Mouse (Mus musculus): ENCODE data around the gene Cfap77. TPM values are rescaled to one million over a fixed set of nuclear protein-coding genes. Genes with fewer than 3 reads are reported as not detected.
"Not testable (repeated sequence)": the region's sequence is repeated elsewhere in the genome, so short reads cannot be mapped to it uniquely, and the experiment has no call there.

The Cfap77 gene
- 2.4 TPM in 1 of 2 replicates, not detected in the other for total RNA-seq (2014; fragmentation: Nextera tagmentation)
- 2.2 TPM in 1 of 2 replicates, not detected in the other for total RNA-seq (2017)

DNA sequence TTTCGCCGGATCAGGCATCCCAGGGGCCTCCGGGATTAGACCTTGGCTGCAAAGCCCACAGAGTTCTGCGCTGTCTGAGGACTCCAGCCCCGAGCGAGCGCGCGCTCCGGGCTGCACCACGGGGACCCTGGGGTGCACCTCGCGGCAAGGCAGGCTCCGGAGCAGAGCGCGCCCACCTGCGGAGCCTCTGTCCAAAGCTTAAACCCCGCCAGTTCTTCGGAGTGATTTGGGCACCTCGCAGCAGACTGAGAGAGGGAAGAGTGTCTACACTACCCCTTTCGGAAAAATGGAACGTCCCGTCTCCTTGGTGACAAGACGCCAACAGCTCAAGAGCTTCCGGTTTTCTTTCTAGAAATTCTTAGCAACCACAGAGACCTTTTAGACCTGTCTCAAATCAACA lies at the start of gene Cfap77:
Gene Cfap77 (minus strand): TSS at position 76 of the 400 bp plus-strand sequence.
- peak; percentile 52 for ATAC-seq (replicated peaks; ENCODE audit: low FRiP score, low TSS enrichment, poor library complexity, severe bottlenecking)

DNA sequence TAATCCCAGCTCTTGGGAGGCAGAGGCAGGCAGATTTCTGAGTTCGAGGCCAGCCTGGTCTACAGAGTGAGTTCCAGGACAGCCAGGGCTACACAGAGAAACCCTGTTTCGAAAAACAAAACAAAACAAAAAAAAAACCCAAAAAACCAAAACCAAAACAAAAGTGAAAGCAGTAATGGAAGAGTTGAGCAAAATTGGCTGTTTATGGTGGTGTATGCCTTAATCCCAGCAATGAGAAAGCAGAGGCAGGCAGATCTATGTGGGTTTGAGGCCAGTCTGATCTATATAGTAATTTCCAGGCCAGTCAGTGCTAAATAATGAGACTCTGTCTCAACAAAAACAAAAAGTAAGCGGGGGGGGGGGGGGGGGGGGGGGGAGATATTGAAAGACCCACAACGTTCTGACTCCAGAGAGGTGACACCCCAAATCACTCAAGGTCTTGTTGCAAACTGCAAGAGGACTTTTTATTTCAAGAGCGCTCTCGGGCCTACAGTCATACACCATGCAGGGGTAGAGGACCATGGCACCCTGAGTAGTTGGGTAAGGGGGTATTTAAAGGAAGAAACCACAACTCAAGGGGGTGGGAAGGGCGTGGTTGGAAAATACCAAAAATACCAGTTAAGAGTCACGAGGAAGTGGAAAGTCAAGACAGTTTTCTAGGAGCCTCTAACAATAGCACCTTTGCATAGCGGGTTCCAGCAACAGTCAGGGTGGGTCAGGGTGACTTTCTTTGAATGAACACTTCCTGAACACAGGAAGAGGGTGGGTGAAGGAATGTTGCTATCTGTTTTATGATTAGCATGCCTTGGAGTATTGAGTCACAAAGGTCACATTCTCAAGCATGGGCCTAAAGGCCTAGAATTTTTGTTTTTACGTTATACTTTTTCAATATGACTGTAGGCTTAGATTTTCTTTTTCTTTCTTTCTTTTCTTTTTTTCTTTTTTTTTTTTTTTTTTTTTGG lies 47.8 kb upstream of the Cfap77 start:
- ATAC-seq (replicated peaks; ENCODE audit: low FRiP score, low TSS enrichment, poor library complexity, severe bottlenecking), result not testable (repeated sequence)

DNA sequence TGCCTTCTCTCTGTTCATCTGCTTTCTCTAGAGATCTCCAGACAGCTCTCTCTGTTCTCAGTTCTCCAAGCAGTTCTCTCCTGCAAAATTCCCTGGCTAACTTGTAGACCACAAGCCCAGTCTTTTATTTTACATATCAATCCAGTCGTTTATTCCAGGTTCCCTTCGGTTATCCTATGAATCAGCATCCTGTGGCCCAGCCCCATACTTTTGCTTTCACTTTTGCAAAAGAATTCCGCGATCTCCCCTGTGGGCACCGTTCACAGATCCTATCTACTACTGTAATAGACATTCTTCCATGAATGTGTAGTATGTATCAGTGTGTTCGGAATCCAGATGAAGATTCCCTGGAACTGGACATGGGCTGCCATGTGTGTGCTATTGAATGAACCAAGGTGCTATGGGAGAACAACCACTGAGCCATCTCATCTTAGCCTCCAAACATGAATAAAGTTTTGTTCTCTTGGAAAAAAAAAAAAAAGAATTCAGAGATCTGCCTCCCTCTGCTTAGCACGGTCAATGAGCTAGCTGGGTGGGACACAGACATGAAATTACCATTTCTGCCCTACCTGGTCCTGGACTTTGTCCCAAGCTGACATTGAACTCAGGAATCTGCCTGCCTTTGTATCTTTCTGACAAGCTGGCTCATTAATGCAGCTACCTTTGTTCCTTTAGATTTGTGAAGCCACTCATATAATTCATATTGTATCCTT lies 46.1 kb upstream of the Cfap77 start:
- ATAC-seq (replicated peaks; ENCODE audit: low FRiP score, low TSS enrichment, poor library complexity, severe bottlenecking), result no peak

DNA sequence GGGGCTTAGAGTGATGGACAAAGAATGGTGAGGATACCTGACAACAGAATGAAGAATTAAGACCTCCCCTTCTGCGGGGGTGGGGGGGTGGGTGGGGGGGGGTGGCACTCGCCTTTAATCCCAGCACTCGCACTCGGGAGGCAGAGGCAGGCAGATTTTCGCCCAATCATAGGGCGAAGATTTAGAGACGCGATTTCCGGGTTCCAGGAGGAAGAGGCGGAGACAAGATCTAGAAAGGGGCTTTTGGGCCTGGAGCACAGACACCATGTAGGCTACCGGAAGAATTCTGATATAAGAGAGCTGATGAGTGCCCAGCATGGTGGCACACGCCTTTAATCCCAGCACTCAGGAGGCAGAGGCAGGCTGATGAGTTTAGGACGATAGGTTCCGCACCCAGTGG lies 44.8 kb upstream of the Cfap77 start:
- ATAC-seq (replicated peaks; ENCODE audit: low FRiP score, low TSS enrichment, poor library complexity, severe bottlenecking), result no peak

DNA sequence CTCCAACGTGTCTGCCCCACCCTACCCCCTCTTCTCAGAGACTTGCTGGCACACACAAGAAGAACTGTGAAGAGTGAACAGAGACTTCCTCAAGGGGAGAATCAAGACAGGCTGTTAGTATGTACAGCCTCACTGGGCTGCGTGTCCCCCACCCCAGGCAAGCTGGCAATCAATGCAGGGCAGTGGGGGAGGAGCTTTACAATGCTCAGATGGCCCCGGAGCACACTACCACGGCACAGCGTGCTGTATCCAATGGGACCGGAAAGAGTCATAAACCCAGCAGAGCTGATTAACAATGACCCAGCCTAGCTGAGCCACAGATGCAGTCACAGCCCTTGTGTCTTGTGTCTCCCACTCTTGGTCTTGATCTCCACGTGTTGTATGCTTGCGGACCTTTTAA lies 43.9 kb upstream of the Cfap77 start:
- ATAC-seq (replicated peaks; ENCODE audit: low FRiP score, low TSS enrichment, poor library complexity, severe bottlenecking), result no peak

DNA sequence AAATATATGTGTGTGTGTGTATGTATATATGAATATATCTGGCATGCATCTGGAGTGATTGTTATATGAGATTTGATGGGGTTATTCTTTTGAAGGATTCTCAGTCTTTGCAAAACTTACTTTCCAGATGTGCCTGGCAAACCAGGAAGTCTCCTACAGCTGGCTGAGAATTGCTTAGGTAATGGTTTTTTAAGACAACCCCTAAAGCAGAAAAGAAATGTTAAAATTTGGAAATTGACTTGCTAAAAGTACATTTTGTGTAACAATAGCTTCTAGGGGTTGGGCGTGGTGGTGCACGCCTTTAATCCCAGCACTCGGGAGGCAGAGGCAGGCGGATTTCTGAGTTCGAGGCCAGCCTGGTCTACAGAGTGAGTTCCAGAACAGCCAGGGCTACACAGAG lies 43.1 kb upstream of the Cfap77 start:
- ATAC-seq (replicated peaks; ENCODE audit: low FRiP score, low TSS enrichment, poor library complexity, severe bottlenecking), result not testable (repeated sequence)

DNA sequence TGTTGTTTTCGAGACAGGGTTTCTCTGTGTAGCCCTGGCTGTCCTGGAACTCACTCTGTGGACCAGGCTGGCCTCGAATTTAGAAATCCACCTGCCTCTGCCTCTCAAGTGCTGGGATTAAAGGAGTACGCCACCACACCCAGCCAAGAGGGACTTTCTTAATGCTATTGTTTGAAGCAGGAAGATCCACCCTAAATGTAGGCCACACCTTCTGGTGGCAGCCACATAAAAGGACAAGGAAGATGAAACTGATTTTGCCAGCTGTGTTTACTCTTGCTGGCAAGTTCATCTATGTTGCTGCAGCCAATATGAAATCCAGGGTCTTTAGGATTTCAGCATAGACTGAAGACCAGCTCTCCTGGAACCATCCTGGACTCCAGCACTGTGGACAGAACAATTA lies 42.6 kb upstream of the Cfap77 start:
- ATAC-seq (replicated peaks; ENCODE audit: low FRiP score, low TSS enrichment, poor library complexity, severe bottlenecking), result no peak

DNA sequence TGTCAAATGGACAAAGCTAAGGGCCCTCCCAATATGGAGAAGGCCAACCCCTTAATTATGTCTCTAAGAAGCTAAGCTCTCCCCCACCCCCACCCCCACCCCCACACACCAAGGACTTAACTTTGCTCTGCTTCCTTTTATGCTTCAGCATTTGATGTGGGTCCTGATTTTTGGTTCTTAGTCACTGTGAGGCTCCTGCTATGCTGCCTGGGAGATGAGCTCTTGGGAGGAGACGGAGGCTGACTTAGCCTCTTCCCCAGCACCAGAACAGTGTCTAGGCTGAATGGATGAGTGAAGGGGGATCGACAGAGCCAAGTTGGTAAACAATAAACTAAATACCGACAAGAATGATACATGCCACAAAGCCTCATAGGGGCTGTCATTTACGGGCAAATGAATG lies 41.9 kb upstream of the Cfap77 start:
- ATAC-seq (replicated peaks; ENCODE audit: low FRiP score, low TSS enrichment, poor library complexity, severe bottlenecking), result no peak

DNA sequence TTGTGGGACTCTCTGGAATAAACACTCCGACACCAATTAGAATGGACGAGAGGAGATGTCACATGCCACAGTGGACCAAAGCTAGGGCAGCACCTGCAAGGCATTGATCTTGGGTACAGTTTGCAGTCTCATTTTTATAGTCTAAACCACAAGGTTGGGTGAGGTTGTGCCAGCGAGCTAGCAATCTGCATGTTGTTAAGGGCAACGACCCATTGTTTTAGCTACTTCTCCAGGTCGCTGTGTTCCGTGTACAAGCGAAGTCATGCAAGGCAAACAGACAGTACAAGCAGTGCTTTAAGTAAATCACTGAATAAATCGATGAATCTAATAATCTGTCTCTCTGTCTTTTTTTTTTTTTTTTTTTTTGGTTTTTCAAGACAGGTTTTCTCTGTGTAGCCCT lies 40.8 kb upstream of the Cfap77 start:
- ATAC-seq (replicated peaks; ENCODE audit: low FRiP score, low TSS enrichment, poor library complexity, severe bottlenecking), result no peak

DNA sequence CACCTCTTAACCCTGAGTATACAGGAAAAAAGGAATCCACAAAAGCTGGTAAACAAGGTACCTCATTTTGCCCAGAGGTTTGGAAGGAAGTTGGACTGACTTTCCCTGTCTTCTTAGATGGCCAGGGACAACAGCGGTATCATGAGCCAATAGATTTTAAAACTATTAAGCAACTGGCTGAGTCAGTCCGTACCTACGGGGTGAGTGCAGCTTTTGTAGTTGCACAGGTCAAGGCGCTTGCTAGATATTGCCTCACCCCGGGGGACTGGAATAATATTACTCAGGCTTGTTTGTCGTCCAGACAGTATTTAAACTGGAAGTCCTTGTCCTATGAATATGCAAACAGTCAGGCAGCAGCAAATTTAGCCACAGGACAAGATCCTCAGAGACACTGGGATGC lies 34.4 kb upstream of the Cfap77 start:
- ATAC-seq (replicated peaks; ENCODE audit: low FRiP score, low TSS enrichment, poor library complexity, severe bottlenecking), result not testable (repeated sequence)

DNA sequence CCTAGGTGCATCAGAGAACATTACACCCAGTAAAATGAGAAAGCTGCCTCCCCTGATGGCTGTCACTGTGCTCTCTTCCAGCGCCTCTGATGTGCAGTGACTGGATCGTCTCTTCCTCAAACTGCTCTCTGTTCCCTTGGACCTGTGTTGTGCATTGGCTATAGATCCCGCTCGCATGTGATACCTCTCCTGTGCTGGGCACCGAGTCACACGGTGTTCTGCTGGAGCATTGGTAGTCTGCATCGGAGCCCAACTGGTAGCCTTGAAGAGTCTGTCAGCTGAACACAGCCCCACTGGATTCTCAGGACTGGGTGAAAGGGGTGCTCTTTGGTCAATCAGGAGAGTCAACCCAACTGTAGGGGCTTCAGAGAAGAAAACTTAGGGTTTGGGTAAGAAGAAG lies 31.2 kb upstream of the Cfap77 start:
- ATAC-seq (replicated peaks; ENCODE audit: low FRiP score, low TSS enrichment, poor library complexity, severe bottlenecking), result no peak

DNA sequence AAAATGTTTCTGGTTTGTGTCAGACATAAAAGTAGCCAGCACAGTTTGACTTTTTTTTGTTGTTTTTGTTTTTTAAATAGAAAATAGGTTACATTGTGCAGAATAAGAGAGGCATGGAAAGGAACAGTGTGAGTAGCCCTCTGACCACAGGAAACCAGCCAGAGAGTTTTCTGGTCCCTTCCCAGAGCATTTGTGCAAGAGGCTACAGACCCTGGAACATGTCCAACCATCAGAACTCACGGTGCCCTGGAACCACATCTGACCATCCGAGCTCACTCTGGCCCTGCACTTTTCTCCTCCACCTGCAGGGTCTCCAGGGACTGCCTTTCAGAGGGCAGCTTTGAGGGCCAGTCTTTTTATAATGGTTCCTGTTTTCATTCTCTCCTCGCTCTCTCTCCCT lies 27.1 kb upstream of the Cfap77 start:
- no peak for ATAC-seq (replicated peaks; ENCODE audit: low FRiP score, low TSS enrichment, poor library complexity, severe bottlenecking)

DNA sequence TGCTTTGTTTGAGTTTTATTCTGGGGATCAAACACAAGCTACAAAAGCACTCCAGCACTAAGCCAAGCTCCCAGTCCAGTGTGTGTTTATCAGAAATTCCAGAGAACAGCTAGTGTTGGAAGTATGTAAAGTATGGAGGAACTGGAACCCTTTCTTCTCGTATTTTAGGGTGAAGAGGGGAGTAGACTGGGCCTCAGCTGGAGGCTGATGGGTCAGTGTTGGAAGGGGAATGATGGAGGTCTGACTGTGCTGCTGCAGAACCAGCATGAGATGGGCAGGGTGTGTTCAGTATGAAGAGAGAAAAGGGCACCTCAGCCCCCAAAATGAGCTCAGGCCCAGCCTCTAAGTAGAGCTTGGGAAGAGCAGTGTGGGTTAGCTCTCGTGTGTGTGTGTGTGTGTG lies 21.4 kb upstream of the Cfap77 start:
- no peak for ATAC-seq (replicated peaks; ENCODE audit: low FRiP score, low TSS enrichment, poor library complexity, severe bottlenecking)

DNA sequence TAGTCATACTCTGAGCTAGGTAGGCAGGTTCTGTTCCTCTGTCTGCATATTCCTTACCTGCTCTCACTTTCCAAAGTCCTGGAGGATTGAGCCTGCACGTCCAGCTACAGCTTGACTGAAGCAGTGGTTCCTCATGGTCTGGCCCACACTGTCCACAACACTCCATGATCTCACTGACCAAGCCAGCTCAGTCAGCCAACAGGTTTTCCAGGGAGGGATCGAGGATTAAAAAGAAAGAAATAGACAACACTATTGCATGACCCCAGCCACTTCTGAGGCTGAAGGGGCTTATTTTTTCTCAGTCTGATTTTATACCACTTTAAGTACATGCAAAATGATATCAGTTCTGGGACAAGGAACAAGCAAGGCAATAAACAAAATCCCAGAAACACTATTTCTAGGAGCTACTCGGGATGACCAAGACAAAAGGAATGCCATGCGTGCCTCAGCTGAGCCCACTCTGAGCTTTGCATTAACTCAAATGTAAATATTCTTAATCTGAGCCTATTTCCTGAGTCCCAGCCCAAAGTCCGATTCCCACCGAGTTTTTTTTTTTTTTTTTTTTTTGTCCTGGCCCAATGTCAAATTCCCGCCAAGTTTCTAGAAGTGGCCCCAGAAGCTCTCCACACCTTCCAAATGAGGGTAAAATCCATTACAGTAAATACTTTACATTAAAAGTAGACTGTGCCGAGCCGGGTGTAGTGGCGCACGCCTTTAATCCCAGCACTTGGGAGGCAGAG lies 20.6 kb upstream of the Cfap77 start:
- ATAC-seq (replicated peaks; ENCODE audit: low FRiP score, low TSS enrichment, poor library complexity, severe bottlenecking), result no peak

DNA sequence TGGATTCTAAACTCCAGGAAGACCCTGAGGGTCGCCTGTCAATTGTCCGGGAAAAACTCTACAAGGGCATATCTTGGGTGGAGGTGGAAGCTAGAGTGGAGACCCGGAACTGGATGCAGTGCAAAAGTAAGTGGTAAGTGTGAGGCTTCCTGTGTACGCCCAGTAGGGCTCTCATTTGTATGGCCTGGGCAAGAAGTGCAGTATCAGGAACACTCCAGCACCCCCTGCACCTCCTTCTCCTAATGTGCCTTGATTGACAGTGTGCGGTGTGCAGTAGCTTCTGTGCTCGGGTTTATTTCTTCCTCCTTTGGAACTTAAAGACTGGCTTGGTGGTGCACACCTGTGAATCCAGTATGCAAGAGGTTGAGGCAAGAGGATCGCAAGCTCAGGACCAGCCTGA lies 19.8 kb upstream of the Cfap77 start:
- ATAC-seq (replicated peaks; ENCODE audit: low FRiP score, low TSS enrichment, poor library complexity, severe bottlenecking), result no peak

DNA sequence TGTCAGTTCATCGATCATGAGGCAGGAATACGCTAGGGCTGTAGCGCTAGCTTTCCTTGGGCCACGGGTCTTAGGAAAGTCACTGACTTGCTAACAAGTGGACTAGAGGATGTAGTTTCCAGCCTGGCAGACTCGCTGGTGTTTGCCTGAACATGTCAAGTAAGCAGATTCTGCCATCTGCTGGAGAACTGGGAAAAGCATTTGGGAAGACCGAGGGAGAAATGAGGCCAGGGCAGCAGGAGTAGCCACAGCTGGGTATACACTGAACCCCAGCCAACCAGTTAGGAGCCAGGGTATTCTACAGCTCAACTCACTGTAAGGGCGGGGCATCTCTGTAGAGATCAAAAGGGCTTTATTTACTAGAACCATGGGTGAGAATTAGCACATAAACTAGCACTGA lies 11.5 kb upstream of the Cfap77 start:
- no peak for ATAC-seq (replicated peaks; ENCODE audit: low FRiP score, low TSS enrichment, poor library complexity, severe bottlenecking)

DNA sequence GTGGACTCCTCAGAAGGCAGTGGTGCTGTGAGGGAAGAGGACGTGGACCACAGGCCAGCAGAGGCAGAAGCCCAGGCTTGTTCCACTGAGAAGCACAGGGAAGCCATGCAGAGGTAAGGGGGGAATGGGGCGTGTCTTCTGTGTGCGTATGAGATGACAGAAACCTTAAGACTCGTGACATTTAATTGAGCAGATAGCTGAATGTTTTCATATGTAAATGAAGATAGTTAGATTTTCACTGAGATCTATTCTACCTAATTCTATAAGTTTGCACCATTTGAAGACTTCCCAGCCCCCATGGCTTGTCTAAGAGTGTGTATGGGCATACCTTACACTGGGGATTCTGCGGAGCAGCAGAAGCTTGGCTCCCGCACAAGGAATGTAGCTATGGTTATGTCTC lies 10.9 kb upstream of the Cfap77 start:
- ATAC-seq (replicated peaks; ENCODE audit: low FRiP score, low TSS enrichment, poor library complexity, severe bottlenecking), result no peak

DNA sequence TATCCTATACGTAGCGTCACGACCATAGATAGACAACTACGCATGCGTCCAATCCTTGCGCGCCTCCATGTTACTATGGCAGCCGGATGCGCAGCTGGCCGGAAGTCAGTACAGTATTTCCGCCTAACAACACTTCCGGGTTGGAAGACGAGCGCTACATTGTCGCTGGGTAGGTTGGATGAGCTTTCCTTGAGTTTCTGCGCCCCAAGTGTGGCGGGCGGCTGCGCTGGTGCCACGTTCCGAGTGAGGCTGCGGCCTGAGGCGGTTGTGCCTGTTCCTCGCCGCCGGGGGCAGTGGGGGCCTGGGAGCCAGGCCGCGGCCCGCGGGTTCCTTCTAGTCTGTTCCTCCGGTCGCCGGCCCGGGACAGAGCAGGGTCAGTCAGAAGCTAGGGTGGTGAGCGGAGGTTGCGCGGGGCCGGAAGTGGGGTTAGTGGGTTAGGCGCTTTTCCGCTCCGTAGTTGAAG lies 5.3 kb upstream of the Cfap77 start, which contains the start of gene Ttf1:
Gene Ttf1 (plus strand): TSS at position 128 of the 463 bp plus-strand sequence.
- peak; percentile 96 for ATAC-seq (replicated peaks; ENCODE audit: low FRiP score, low TSS enrichment, poor library complexity, severe bottlenecking)

DNA sequence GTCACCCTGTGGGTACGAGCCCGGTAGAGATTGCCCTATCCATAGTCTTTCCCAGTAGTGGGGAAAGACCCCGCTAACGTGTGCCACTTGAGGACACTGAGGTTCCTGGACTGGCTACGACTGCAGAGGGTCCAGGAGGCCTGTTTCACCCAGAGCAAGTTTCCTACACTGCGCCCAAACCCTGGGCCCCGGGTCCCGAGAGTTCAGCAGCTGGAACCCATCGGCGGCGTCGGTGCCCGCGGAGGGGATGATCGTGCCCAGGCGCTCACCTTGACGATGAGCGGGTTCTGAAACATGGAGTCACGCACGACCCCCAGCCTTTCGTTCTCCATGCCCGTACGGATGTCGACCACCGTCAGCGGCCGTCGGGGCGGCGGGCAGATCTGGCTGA lies 326 bp downstream of the Cfap77 start:
- ATAC-seq (replicated peaks; ENCODE audit: low FRiP score, low TSS enrichment, poor library complexity, severe bottlenecking), result 0 out of 2 replicates have a peak, but pooled peaks have one; percentile 32
